Mouse (Mus musculus) small intestine, adult 2 months (tissue): ENCODE measurements around the gene Gm5475.

Experiments
- CTCF ChIP-seq: fragments of 200-500 bp; IDR thresholded peaks from 2 replicates; pipeline ENCODE4 v1.5.1; 2012; ENCODE audit warnings: low read depth, mild to moderate bottlenecking, control low read depth, inconsistent platforms, low read length, moderate library complexity, mixed read lengths; ENCODE audit not compliant: insufficient replicate concordance, insufficient read length; ENCODE audit errors: extremely low read depth
- POLR2A ChIP-seq: fragments of 200-500 bp; IDR thresholded peaks from 2 replicates; pipeline ENCODE4 v1.6.1; 2012; ENCODE audit warnings: low read depth, mild to moderate bottlenecking, control low read depth, inconsistent platforms, low read length, moderate library complexity

- no peak for TF ChIP-seq POLR2A
- no peak for TF ChIP-seq CTCF
Measured at GRCm38 (mm10) chr15:100391599-100391998, 30.3 kb upstream of the Gm5475 start.
